Mouse (Mus musculus) MEL-GATA-1-ER (cell line): ENCODE measurements at regions not wholly inside any gene's neighbourhood (a gene's known extent, or its start where the extent isn't known, plus 50 kb on each side); places are given as distances from the start of the nearest gene placed in this dataset.
"Not testable (repeated sequence)": the region's sequence is repeated elsewhere in the genome, so short reads cannot be mapped to it uniquely, and the experiment has no call there.

ENCODE experiments used
- DNase-seq: peaks from one replicate; pipeline ENCODE4 v3.0.0-alpha.2; 2012; ENCODE audit warnings: low read depth; ENCODE audit errors: extremely low read depth

DNA sequence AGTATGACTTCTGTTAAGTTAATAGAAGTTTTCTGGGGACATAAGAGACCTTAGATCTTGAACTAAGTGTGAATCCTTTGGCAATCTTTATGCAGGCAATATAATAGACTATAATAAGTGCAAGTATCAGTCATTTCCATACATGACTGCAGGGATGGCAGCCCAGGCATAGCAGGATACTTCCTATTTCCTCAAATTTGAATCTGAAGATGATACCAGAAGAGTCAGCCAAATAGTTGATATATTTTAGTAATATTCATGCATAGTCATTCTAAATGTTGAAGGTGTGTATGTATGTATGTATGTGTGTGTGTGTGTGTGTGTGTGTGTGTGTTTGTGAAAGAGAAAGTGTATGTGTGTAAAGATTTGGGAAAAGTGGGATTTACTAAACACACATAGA lies 64.3 kb downstream of the Prl2c2 start:
- DNase-seq = not testable (repeated sequence)

DNA sequence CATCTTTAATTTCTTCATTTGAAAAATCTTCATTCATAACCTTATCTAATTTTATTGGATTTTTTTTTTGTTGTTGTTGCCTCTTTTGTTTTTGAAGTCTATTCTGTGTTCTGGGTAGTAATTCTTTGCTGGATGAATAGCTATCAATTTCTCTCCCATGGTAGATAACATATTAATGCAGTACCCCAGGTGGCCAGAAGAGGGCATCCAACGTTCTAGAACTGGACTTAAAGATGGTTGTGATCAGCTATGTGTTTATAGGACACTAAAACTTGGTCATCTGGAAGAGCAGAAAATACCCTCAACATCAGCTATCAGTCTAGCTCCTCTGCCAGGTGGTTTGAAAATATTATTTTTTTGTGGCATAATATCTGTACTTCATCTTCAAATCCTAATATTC lies 70.1 kb downstream of the Prl2c2 start:
- DNase-seq = peak; percentile 6

DNA sequence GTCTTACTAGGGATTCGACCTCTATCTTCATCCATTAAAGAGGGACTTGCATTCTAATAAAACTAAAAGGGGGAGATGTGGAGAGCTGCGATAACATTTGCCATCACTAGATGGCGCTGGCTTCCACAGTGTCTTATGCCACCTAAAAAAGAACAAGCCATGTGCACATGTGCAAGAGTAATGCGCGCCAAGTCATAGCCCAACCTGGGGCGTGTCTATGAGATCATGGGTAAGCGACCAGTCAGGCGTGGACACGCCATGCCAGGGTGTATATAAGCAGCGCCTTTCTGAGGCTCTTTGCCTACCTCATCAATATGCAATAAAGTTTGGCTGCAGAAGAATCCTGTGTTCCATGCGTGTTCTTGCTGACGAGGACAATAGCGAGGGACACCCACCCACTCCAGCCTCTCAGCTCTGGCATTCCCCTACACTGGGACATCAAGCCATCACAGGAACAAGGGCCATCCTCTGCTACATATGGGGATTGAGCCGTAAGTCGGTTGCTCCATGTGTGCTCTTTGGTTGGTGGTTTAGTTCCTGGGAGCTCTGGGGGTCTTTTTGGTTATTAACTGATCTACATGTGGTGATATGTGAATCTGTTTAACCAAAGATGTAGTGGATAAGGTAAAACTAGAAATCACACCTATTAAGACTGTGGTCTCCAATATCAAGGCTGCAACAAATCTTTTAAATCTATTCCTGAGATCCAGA lies 73.1 kb downstream of the Prl2c2 start:
- DNase-seq = peak; percentile 6

DNA sequence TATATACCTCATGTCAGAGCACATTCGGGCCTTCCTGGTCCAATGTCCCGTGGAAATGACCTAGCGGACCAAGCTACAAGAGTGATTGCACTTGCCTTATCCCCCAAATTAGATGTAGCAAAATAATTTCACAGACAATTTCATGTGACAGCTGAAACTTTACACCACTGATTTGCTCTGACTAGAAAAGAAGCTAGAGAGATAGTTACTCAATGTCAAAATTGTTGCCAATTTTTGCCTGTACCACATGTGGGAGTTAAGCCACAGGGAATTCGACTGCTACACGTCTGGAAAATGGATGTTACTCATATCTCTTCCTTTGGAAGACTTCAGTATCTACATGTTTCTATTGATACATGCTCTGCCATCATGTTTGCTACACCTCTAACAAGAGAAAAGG lies 74.6 kb downstream of the Prl2c2 start:
- no peak for DNase-seq

DNA sequence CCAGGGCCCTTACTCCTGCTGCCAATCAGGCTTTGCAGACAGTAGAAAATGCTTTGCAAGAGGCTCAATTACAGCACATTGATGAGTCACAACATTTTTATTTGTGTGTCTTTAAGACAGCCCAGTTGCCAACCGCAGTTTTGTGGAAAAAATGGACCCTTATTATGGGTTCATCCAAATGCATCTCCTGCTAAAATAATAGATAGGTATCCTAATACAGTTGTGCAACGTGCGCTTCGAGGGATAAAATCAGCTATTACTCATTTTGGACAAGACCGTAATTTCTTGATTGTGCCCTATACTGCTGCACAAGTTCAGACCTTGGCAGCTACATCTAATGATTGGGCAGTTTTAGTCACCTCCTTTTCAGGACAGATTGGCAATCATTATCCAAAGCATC lies 75.4 kb downstream of the Prl2c2 start:
- no peak for DNase-seq

DNA sequence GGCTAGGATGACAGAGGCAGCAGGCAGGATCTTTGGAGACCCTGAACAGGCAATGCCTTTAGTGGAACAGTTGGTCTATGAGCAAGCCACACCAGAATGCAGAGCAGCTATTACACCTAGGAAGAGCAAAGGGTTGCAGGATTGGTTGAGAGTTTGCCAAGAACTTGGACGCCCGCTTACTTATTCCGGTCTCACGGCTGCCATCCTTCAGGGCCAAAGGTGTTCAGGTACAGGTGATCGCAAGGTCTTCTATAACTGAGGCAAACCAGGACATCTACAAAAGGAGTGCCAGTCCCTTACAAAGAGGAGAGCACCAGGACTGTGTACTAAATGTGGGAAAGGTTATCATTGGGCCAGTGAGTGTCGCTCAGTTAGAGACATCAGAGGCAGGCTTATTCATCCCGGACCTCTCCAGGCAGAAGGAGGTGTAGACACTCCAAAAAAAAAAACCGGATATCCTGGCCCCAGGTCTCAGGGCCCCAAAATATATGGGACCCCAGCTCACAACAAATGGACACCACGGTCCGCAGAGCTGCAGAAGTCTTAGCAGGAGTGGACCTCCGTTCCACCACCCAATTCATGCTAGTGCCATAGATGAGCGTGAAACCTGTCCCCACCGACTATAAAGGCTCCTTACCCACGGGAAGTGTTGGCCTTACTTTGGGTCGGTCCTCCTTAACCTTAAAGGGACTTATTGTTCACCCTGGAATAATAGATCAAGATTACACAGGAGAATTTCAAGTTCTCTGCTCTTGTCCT lies 77.4 kb downstream of the Prl2c2 start:
- no peak for DNase-seq

DNA sequence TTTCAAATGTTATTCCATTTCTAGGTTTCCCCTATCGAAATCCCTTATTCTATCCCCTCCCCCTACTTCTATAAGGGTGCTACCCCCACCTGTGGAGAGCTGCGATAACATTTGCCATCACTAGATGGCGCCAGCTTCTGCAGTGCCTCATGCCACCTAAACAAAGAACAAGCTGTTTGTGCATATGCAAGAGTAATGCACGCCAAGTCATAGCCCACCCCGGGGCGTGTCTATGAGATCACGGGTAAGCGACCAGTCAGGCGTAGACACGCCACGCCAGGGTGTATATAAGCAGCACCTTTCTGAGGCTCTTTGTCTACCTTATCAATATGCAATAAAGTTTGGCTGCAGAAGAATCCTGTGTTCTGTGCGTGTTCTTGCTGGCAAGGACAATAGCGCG lies 79.6 kb downstream of the Prl2c2 start:
- DNase-seq = no peak

DNA sequence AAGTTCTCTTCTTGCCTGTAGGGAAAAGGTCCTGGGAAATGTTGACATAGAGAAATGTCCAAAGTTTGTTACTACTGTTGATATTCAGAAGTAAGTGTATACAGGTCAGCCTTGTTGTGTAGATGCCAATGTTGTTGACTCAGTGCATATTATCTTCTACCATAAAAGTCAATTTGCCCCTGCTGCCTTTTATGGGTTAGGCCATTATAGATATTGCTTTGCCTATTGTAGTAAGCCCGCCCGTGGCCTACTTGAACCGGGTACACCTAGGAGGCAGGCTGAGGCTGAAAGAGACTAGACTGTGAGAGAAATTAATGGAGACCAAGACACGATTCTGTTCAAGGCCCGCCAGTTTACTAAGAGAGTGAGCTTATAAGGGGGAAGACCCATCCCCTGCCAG lies 92.3 kb downstream of the Prl2c2 start:
- no peak for DNase-seq

DNA sequence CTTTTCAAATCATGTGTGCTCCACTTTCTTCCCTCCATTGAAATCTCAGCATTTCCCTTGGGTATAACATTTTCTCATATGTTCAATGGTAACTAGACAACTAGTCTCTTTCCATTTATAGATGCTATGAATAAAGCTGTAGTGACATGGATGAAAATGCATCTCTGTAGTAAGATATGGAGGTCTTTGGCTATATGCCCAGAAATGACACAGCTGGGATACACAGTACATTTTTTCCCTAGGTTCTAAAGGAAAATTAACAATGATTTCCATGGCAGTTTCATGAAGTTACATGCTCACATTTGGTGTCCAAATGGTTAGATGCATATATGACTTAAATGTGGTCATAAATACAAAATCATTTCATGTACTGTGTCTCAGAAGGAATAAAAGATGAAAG lies 99.0 kb downstream of the Prl2c2 start:
- DNase-seq = no peak

DNA sequence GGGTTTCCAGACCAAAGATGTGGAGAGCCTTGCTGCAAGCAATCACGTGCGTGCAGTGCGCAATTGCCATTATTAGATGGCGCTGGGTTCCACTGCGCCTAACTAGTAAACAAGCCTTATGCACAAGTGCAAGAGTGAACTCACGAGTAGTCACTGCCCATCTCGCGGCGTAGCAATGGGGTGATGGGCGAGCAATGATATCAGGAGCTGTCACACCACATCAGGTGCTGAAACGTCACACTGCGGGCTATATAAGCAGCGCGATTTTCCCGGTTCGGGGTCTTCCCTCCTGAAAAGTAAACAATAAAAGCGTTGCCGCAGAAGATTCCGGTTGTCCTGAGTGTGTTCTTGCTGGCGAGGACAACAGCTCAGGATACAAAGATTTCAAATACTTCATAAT lies 89.8 kb upstream of the Prl2c3 start:
- not testable (repeated sequence) for DNase-seq

DNA sequence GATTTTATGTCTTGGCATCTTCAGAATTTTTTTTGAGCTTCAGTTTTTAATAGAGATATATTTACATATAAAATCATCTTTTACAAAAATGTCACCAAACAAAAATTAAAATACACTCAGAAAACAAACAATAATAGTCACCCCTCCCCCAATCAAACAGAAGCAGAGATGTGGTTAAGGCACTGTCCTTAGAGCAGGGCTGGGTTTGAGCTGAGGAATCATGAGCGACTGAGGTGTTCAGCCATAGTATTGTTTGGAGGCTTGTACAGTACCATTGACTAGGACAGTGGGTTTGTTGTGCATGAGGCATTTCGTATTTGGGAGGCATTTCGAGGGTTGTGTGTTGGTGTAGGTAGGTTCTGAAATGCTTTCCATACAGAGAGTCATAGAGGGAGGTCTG lies 79.6 kb upstream of the Prl2c3 start:
- DNase-seq = not testable (repeated sequence)

DNA sequence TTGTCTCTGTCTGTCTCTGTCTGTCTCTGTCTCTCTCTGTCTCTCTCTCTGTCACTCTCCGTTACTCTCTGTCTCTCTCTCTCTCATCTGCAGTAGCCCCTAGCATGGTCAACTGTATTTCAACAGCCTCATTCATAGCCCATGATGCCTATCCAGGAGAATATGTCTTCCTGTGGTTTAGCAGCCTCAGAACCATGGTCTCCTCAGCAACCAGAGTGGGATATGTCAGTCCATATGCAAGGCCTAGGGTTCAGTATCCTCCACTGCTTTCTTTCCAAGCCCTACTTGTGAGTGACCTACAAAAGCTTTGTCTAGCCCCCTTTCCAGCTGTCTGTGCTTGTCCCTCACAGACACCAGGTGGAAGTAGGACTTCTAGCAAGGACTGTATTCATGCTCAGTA lies 65.1 kb upstream of the Prl2c3 start:
- DNase-seq = not testable (repeated sequence)

DNA sequence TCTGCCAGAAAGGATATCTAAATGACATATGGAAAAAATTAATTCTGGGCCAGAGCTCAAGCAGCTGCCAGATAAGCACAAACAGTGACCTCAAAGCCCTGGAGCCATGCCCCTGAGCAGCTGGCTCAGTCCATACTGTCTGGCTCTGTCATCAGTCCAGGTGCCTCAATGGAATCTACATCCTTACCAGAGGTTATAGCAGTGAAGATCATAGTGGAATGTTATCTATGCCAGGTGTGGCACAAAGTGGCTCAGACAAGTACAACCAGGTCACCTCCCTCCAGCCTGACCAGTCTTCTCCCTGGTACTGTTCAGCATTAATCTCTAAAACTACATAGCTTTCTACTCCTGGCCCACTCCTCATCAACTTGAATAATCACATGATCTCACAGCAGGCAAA lies 64.4 kb upstream of the Prl2c3 start:
- DNase-seq = no peak

DNA sequence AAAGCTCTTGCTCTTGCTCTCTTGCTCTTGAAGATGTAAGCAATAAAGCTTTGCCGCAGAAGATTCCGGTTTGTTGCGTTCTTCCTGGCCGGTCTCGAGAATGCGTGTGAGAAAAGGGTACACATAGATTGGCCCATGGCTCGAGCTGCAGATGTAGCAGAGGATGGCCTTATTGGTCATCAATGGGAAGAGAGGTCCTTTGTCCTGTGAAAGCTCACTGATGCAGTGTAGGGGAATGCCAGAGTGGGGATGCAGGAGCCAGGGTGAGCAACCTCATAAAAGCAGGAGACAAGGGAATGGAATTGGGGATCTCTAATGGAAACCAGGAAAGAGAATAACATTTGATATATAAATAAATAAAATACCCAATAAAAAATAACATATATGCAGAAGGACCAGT lies 63.7 kb upstream of the Prl2c3 start:
- not testable (repeated sequence) for DNase-seq

DNA sequence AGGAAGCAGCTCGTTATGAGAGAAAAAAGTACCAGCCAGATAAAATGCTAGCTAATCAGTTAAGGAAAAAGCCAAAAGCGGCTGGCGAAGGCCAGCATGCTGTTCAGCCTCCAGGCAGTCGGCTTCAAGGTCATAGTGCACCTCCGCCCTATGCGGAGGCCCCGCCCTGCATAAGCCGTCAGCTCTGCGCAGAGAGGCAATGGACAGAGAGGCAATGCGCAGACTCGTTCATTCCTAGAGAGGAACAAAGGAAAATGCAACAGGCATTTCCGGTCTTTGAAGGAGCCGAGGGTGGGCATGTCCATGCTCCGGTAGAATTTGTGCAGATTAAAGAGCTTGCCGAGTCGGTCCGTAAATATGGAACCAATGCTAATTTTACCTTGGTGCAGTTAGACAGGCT lies 61.1 kb upstream of the Prl2c3 start:
- not testable (repeated sequence) for DNase-seq

DNA sequence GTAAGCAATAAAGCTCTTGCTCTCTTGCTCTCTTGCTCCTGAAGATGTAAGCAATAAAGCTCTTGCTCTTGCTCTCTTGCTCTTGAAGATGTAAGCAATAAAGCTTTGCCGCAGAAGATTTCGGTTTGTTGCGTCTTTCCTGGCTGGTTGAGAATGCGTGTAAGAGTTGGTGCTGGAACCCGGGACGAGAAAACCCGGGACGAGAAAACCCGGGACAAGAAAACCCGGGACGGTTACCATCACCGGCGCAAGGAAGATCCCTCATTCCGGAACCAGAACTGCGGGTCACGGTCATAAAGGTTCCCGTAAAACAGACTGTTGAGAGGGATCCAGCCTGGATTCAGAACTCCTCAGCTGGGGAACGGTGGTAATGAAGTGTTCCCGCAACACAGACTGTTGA lies 60.1 kb upstream of the Prl2c3 start:
- not testable (repeated sequence) for DNase-seq
